Mouse (Mus musculus): ENCODE data around the gene Brpf1.

Brpf1 gene
- long read RNA-seq, experiment 1, full-length matches to known transcripts: 1 of 4 reads
- long read RNA-seq, experiment 1, partial matches to known transcripts: 3 of 4 reads
- long read RNA-seq, experiment 1, other reads (novel, unspliced or antisense): 0 of 4 reads
- long read RNA-seq, experiment 2, full-length matches to known transcripts: 1 of 7 reads
- long read RNA-seq, experiment 2, partial matches to known transcripts: 5 of 7 reads
- long read RNA-seq, experiment 2, other reads (novel, unspliced or antisense): 1 of 7 reads

- intact Hi-C loops (cut with DNase I): loop anchor here (5.0 to 10.0 kb wide), 3 partner anchors 70 to 612 kb away; partner anchors contain the start of genes Mtmr14, Rad18 and Thumpd3
These were observed at the start of gene Brpf1 for GRCm38 (mm10) chr6:113306986-113307349. Gene Brpf1, plus strand, starts transcription at chr6:113307137.

DNA sequence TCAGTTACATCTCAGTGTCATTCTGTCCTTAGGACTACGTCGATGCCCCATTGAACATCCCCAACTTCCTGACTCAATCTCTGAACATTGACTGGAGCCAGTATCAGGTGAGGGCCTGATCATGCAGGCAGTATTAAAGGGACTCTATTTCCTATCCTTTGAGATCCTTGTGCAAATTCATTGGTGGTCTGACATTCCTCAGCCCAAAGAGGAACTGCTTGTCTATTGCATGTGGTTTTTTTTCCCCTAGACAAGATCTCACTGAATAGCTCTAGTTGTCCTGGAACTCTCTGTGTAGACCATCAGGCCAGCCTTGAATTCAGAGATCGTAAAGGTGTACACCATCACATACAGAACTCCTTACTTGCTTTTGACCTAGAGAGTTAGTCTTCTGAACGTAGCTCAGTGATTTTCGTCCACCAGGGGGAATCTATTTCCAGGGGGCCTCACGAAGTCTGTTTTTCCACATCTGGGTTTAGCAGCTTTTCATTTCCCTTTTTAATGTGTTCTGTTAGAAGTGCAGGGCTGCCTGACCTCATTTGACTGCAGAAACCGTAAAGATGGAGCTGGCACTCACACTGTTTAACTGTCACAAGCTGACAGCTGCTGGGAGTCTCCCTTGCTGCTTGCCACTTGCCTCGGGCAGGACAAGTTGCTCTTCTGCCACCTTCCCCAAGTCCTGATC is 45.6 kb upstream of the Brpf1 start:
- intact Hi-C loops (cut with DNase I): no loop called here

- intact Hi-C loops (cut with DNase I): no loop called here
These were observed 43.4 kb upstream of the Brpf1 start for GRCm38 (mm10) chr6:113263531-113263930.

DNA sequence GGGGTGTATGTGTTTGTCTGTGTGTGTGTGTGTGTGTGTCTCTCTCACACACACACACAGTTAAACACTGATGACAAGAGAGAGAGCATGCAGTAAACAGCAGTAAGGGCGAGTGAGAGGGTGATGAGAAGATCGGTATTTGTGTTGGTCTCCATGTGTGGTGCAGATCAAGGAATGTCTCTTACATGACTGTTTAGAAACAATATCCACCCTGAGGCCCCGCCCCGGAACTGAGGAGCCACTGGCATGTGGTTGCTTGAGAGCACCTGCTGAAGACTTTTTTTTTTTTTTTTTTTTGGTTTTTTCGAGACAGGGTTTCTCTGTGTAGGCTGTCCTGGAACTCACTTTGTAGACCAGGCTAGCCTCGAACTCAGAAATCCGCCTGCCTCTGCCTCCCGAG is 42.5 kb upstream of the Brpf1 start:
- intact Hi-C loops (cut with DNase I): no loop called here

DNA sequence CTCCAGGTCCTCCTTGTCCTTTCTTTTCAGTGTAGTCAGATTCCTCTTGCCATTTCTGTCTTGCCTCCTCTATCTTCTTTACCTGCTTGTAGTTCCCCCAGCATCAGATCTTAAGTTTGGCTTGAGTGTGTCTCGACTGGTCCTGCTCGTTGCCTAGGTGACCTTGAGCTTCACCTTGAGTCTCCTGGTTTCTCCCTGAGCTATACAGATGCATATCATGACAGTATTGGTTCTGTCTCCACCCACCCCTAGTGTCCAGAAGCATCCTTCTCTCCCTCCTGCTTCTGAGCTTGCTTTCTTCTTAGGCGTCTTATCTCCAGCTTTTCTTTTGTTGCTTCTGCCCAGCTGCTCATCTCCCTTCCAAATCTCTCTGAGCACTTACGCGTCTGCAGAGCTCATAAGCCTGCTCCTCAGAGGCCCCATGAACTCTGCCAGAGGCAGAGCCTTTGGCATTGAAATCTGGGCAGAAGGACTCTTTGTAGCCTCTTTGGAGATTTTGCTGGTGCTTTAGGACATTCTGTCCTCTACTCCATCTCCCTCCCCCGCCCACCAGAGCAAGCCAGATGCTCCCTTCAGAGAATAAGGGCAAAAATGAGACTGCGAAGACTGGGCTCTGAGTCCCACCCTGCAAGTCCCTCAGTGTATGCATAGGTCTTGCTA is 39.8 kb upstream of the Brpf1 start:
- intact Hi-C loops (cut with DNase I): no loop called here

GRCm38 (mm10) chr6:113267988-113268387 is 38.9 kb upstream of the Brpf1 start:
- intact Hi-C loops (cut with DNase I): no loop called here

GRCm38 (mm10) chr6:113272365-113272764 is 34.6 kb upstream of the Brpf1 start:
- intact Hi-C loops (cut with DNase I): no loop called here

DNA sequence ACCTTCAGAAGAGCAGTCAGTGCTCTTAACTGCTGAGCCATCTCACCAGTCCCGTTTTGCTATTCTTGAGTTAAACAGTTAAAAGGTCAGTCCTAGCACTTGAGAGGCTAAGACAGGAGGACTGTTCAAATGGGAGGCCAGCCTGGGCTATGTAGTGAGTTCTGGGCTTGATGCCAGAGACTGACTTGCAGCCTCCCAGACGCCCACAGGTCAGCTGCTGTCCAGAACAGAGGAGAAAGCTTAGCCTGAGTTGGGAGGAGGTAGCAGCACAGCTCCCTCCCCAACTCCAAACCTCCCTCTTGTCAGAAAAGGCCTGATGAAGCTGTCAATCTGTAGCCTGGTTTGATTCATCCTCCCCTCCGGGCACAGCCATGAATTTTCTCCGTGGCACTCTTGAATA is 30.1 kb upstream of the Brpf1 start:
- intact Hi-C loops (cut with DNase I): no loop called here

GRCm38 (mm10) chr6:113281676-113282075 is 25.3 kb upstream of the Brpf1 start:
- intact Hi-C loops (cut with DNase I): loop anchor here (5.0 kb wide), 1 partner anchor 89 kb away; no protein-coding TSS in a partner anchor

GRCm38 (mm10) chr6:113282101-113282802 is 24.7 kb upstream of the Brpf1 start, which contains the start of gene Cpne9:
Gene Cpne9, plus strand, starts transcription at chr6:113282307.
- intact Hi-C loops (cut with DNase I): loop anchor here (5.0 kb wide), 1 partner anchor 90 kb away; no protein-coding TSS in a partner anchor

DNA sequence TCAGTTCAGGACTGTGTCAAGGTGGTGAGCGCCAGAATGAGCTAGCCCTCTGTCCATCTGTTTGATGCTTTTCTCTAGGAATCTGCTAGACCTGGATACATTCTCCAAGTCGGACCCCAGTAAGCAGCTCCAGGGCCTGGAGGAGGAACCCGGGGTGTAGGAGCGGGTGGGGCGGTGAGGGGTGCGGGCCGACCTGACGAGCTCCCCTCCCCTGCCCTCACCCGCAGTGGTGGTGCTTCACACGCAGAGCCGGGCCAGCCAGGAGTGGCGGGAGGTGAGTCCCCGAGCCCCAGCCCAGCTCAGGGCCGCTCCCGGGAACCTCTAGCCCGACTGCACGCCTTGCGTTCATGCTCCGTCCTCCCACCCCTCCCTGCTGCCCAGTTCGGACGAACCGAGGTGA is 24.0 kb upstream of the Brpf1 start:
- intact Hi-C loops (cut with DNase I): loop anchor here (5.0 kb wide), 1 partner anchor 91 kb away; no protein-coding TSS in a partner anchor

GRCm38 (mm10) chr6:113283500-113283899 is 23.4 kb upstream of the Brpf1 start:
- intact Hi-C loops (cut with DNase I): loop anchor here (5.0 kb wide), 1 partner anchor 91 kb away; no protein-coding TSS in a partner anchor

DNA sequence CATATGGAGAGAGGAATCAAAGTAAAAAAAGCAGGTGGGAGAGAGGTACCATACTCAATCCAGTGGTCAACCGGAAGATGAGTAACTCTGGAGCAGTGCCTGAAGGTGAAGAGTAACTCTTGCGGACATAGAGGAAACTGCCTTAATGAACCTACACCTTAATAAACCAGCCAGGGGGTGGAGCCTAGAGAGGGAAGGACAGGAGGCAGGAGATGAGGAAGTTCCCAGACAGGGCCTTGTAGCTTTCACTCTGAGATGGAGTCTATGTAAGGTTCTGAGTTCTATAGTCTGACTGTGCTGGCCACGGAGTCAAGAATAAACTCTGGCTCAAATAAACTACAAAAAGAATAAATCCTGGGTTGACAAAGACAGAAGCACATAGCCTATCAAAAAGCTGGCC is 22.0 kb upstream of the Brpf1 start:
- intact Hi-C loops (cut with DNase I): loop anchor here (5.0 kb wide), 1 partner anchor 93 kb away; no protein-coding TSS in a partner anchor

DNA sequence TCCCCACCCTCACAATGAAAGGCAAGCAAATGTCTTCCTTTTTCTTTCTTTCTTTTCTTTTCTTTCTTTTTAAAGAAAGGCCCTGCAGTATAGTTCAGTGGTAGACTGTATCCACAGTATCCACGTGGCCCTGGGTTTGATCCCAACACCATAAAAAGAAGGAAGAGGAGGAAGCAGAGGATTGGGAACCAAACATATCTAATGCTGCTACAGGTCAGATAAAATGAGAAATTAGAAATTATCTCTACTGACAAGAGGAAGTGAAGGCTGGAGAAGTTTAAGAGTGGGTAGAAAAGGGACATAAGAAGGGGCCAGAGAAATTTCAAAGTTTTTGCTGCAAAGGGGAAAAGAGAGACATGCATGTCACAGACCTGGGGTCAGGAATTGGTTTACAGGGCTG is 20.6 kb upstream of the Brpf1 start:
- intact Hi-C loops (cut with DNase I): no loop called here

GRCm38 (mm10) chr6:113287236-113287635 is 19.7 kb upstream of the Brpf1 start:
- intact Hi-C loops (cut with DNase I): no loop called here

DNA sequence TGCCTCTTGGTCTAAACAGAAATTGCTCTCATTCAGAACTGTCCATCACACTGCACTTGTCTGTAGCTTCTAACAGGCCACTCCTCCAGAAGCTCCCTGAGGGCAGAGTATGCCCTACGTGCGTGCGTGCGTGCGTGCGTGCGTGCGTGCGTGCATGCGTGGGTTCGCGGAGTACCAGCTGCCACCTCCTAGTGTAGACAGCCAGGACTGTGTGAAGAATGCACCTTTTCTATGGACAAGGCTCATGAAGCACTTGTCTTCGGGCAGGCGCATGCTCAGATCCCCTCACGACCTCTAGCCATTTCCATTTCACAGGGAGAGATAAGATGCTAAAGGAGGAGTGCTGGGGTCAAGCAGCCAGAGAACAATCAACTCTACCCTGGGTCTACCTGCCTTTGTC is 17.6 kb upstream of the Brpf1 start:
- intact Hi-C loops (cut with DNase I): no loop called here

GRCm38 (mm10) chr6:113290346-113290745 is 16.6 kb upstream of the Brpf1 start:
- intact Hi-C loops (cut with DNase I): no loop called here

- intact Hi-C loops (cut with DNase I): no loop called here
These were observed 14.0 kb upstream of the Brpf1 start for GRCm38 (mm10) chr6:113292938-113293337.

DNA sequence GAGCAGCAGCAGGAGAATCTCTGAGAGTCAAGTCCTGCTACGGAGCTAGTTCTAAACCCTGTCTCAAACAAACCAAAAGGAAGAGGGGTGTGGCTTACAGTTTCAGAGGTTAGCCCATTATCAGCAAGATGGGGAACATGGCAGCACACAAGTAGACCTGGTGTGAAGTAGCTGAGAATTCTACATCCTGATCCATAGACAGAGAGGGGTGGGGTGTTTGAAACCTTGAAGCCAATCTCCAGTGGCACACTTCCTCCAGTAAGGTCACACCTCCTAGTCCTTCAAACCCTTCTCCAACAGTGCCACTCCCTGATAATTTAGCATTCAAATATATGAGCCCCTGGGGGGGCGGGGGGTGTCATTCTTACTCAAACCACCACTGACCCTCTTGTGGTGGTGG is 10.9 kb upstream of the Brpf1 start:
- intact Hi-C loops (cut with DNase I): no loop called here

GRCm38 (mm10) chr6:113296639-113297038 is 10.3 kb upstream of the Brpf1 start:
- intact Hi-C loops (cut with DNase I): no loop called here

DNA sequence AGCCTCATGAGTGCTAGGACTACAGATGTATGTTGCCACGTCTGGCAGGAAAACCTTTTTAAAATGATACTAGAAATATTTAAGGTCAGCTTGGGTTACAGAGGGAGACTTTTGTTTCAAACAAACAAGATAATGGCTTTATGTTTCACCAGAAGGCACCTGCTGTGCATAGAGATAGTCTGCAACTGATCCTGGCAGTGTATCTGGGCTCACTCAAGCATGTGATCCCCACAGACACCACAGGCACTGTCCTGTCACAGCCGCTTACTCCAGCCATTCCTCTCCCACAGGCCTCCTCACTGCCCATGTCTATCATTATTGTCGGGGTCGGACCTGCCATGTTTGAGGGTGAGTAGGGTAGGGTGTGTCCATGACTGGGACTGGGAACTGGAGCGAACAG is 5.6 kb upstream of the Brpf1 start:
- intact Hi-C loops (cut with DNase I): loop anchor here (5.0 to 10.0 kb wide), 2 partner anchors 129 to 607 kb away; partner anchors contain the start of gene Rad18

Measured in adrenal gland (tissue).